Mouse (Mus musculus) bone marrow, adult 2 months (tissue): ENCODE results near the gene Zhx3.

Source experiments
- CTCF ChIP-seq: fragments of 200-500 bp; IDR thresholded peaks from 2 replicates; pipeline ENCODE4 v1.5.1; 2011; ENCODE audit warnings: low read length, control low read depth; ENCODE audit not compliant: control insufficient read depth, insufficient read depth
- POLR2A ChIP-seq: fragments of 200-500 bp; IDR thresholded peaks from 2 replicates; pipeline ENCODE4 v1.6.1; 2011; ENCODE audit warnings: low read depth, mild to moderate bottlenecking, control low read depth, low read length, borderline replicate concordance; ENCODE audit not compliant: control insufficient read depth

GRCm38 (mm10) chr2:160849617-160850240, 23.1 kb downstream of the Zhx3 start:
- no peak for TF ChIP-seq CTCF
- no peak for TF ChIP-seq POLR2A
